Mouse (Mus musculus) intestine, embryonic 14.5 days (tissue): Measurements from ENCODE around the gene Dmbx1. TPM values are rescaled to one million over a fixed set of nuclear protein-coding genes. Genes with fewer than 3 reads are reported as not detected.

Experiments used
- ATAC-seq: fragments of 200-750 bp; cut with Nextera tagmentation; replicated peaks from 2 replicates; pipeline ENCODE4 v1.8.0; 2017; ENCODE audit warnings: low read depth, moderate number of reproducible peaks, moderate TSS enrichment, moderate library complexity; ENCODE audit not compliant: low FRiP score, low TSS enrichment
- DNase-seq: peaks from one replicate; pipeline ENCODE4 v3.0.0-alpha.2; 2018; ENCODE audit warnings: low spot score
- H3K27ac ChIP-seq: fragments of 300-500 bp; sonication (generic); 2 replicates; pipeline ENCODE4 v1.5.1; 2014; ENCODE audit warnings: low read depth, mild to moderate bottlenecking, control low read depth
- H3K27me3 ChIP-seq: fragments of 300-500 bp; sonication (generic); replicated peaks from 2 replicates; pipeline ENCODE4 v1.6.1; 2014; ENCODE audit warnings: low read length, control low read depth; ENCODE audit not compliant: control insufficient read depth, insufficient read depth
- H3K36me3 ChIP-seq: fragments of 300-500 bp; sonication (generic); 2 replicates; pipeline ENCODE4 v1.6.1; 2014; ENCODE audit warnings: low read length, control low read depth; ENCODE audit not compliant: control insufficient read depth, insufficient read depth
- H3K4me1 ChIP-seq: fragments of 300-500 bp; sonication (generic); replicated peaks from 2 replicates; pipeline ENCODE4 v1.6.1; 2014; ENCODE audit warnings: low read length, control low read depth, mixed read lengths; ENCODE audit not compliant: control insufficient read depth, insufficient read depth
- H3K4me2 ChIP-seq: fragments of 300-500 bp; sonication (generic); 2 replicates; pipeline ENCODE4 v1.6.1; 2014; ENCODE audit warnings: low read length
- H3K4me3 ChIP-seq: fragments of 300-500 bp; sonication (generic); 2 replicates; pipeline ENCODE4 v1.5.1; 2014; ENCODE audit warnings: low read depth, low read length, control low read depth, mixed read lengths
- H3K9ac ChIP-seq: fragments of 300-500 bp; sonication (generic); 2 replicates; pipeline ENCODE4 v1.6.1; 2014; ENCODE audit warnings: mild to moderate bottlenecking, low read length
- H3K9me3 ChIP-seq: fragments of 300-500 bp; sonication (generic); 2 replicates; pipeline ENCODE4 v1.6.1; 2016; ENCODE audit warnings: low read length, control low read depth; ENCODE audit not compliant: control insufficient read depth
- WGBS: fragments of 180-500 bp; shearing (Covaris S2); extraction: QIAGEN DNeasy Blood & Tissue Kit; methylation state at CpG from one replicate; pipeline ENCODE4 v1.1.7; 2014; 5-methylcytosine and 5-hydroxymethylcytosine counted together
- polyA plus RNA-seq: library from polyadenylated mRNA; unstranded; fragments of >200 nt; fragmentation: Nextera tagmentation; extraction: Ambion mirVana; gene quantifications from 2 replicates; pipeline ENCODE4 v1.2.1, GENCODE M21; 2014

Dmbx1 gene
- polyA plus RNA-seq, 1 experiment from 2014 or later: 0.07 TPM

- peaks cover 19% of the 10 kb centered on the region; the same call in 1 of the 2 replicates for H3K27me3 ChIP-seq
- no peaks in the 10 kb centered on the region for H3K9me3 ChIP-seq
- H3K4me1 ChIP-seq: no peaks in the 10 kb centered on the region
- H3K9ac ChIP-seq: no peak overlapping the region
- ATAC-seq: no peak
- no peak overlapping the region for H3K4me3 ChIP-seq
- no peak overlapping the region for H3K27ac ChIP-seq
- 5% methylated on average over 4 of the region's 4 CpGs for WGBS
- DNase-seq: no peak
- no peak overlapping the region for H3K4me2 ChIP-seq
- H3K36me3 ChIP-seq: no peaks in the 10 kb centered on the region
These were observed 28.1 kb downstream of the Dmbx1 start for GRCm38 (mm10) chr4:115911586-115911985.

- H3K27ac ChIP-seq: no peak overlapping the region
- WGBS: 28% methylated on average over 7 of the region's 7 CpGs
- ATAC-seq (no peak), DNase-seq (no peak)
- no peaks in the 10 kb centered on the region for H3K4me1 ChIP-seq
- H3K9me3 ChIP-seq: no peaks in the 10 kb centered on the region
- H3K4me3 ChIP-seq: no peak overlapping the region
- no peak overlapping the region for H3K4me2 ChIP-seq
- no peaks in the 10 kb centered on the region for H3K36me3 ChIP-seq
- no peak overlapping the region for H3K9ac ChIP-seq
- peaks cover 42% of the 10 kb centered on the region for H3K27me3 ChIP-seq
These were observed 31.1 kb downstream of the Dmbx1 start for GRCm38 (mm10) chr4:115908641-115909040.

GRCm38 (mm10) chr4:115907994-115908393 lies 31.7 kb downstream of the Dmbx1 start:
- Histone ChIP-seq H3K36me3 (no peaks in the 10 kb centered on the region), H3K9me3 (no peaks in the 10 kb centered on the region), H3K4me3 (no peak overlapping the region), H3K9ac (no peak overlapping the region), H3K4me2 (no peak overlapping the region), H3K27ac (no peak overlapping the region), H3K27me3 (peaks cover 48% of the 10 kb centered on the region), H3K4me1 (no peaks in the 10 kb centered on the region)
- WGBS: 45% methylated on average over 1 of the region's 1 CpGs
- DNase-seq (no peak), ATAC-seq (no peak)

GRCm38 (mm10) chr4:115906791-115907190 lies 32.9 kb downstream of the Dmbx1 start:
- Histone ChIP-seq H3K27ac (no peak overlapping the region), H3K27me3 (peaks cover 52% of the 10 kb centered on the region), H3K4me2 (no peak overlapping the region), H3K4me1 (no peaks in the 10 kb centered on the region), H3K36me3 (no peaks in the 10 kb centered on the region), H3K9ac (no peak overlapping the region), H3K9me3 (no peaks in the 10 kb centered on the region), H3K4me3 (no peak overlapping the region)
- DNase-seq (no peak), ATAC-seq (no peak)
- WGBS: 79% methylated on average over 3 of the region's 3 CpGs

- no peak overlapping the region for H3K4me2 ChIP-seq
- DNase-seq (no peak), ATAC-seq (no peak)
- no peak overlapping the region for H3K27ac ChIP-seq
- WGBS: 16% methylated on average over 7 of the region's 7 CpGs
- no peak overlapping the region for H3K4me3 ChIP-seq
- no peaks in the 10 kb centered on the region for H3K4me1 ChIP-seq
- no peaks in the 10 kb centered on the region for H3K9me3 ChIP-seq
- no peak overlapping the region for H3K9ac ChIP-seq
- no peaks in the 10 kb centered on the region for H3K36me3 ChIP-seq
- H3K27me3 ChIP-seq: peaks cover 63% of the 10 kb centered on the region
These were observed 34.0 kb downstream of the Dmbx1 start for GRCm38 (mm10) chr4:115905701-115906100.

GRCm38 (mm10) chr4:115904375-115904774 lies 35.4 kb downstream of the Dmbx1 start:
- Histone ChIP-seq H3K4me1 (no peaks in the 10 kb centered on the region), H3K27ac (no peak overlapping the region), H3K27me3 (peaks cover 76% of the 10 kb centered on the region), H3K9ac (no peak overlapping the region), H3K4me2 (no peak overlapping the region), H3K9me3 (no peaks in the 10 kb centered on the region), H3K36me3 (no peaks in the 10 kb centered on the region), H3K4me3 (no peak overlapping the region)
- no peak for DNase-seq
- no peak for ATAC-seq
- 9% methylated on average over 12 of the region's 12 CpGs for WGBS

- Histone ChIP-seq H3K4me3 (no peak overlapping the region), H3K27ac (no peak overlapping the region), H3K36me3 (no peaks in the 10 kb centered on the region), H3K9me3 (no peaks in the 10 kb centered on the region), H3K4me2 (no peak overlapping the region), H3K9ac (no peak overlapping the region), H3K4me1 (no peaks in the 10 kb centered on the region), H3K27me3 (peaks cover 82% of the 10 kb centered on the region)
- DNase-seq (peak; percentile 92), ATAC-seq (no peak)
- WGBS: 18% methylated on average over 5 of the region's 5 CpGs
These were observed 36.9 kb downstream of the Dmbx1 start for GRCm38 (mm10) chr4:115902816-115903215.

GRCm38 (mm10) chr4:115897901-115898631 lies 41.7 kb downstream of the Dmbx1 start:
- Histone ChIP-seq H3K9me3 (no peaks in the 10 kb centered on the region), H3K9ac (0 out of 2 replicates have a peak overlapping the region, but pooled peaks have one; percentile 16), H3K4me2 (peak overlapping the region; percentile 62), H3K36me3 (no peaks in the 10 kb centered on the region), H3K4me1 (no peaks in the 10 kb centered on the region), H3K27ac (no peak overlapping the region), H3K4me3 (peak overlapping the region; percentile 38), H3K27me3 (peaks cover 60% of the 10 kb centered on the region)
- 2% methylated on average over 54 of the region's 56 CpGs for WGBS
- DNase-seq (peak; percentile 68), ATAC-seq (0 out of 2 replicates have a peak, but pooled peaks have one; percentile 7)

GRCm38 (mm10) chr4:115894281-115894680 lies 45.4 kb downstream of the Dmbx1 start:
- Histone ChIP-seq H3K9ac (no peak overlapping the region), H3K4me1 (peaks cover 6% of the 10 kb centered on the region), H3K27ac (no peak overlapping the region), H3K4me2 (no peak overlapping the region), H3K4me3 (no peak overlapping the region), H3K9me3 (no peaks in the 10 kb centered on the region), H3K27me3 (peaks cover 55% of the 10 kb centered on the region), H3K36me3 (no peaks in the 10 kb centered on the region)
- 22% methylated on average over 3 of the region's 3 CpGs for whole genome bisulfite sequencing
- ATAC-seq: no peak
- no peak for DNase-seq
